Mouse (Mus musculus) G1E (cell line): ENCODE data around the gene Ndufb7. TPM values are rescaled to one million over a fixed set of nuclear protein-coding genes. Genes with fewer than 3 reads are reported as not detected.
"Not testable (repeated sequence)": the region's sequence is repeated elsewhere in the genome, so short reads cannot be mapped to it uniquely, and the experiment has no call there.

ENCODE experiments used
- ATAC-seq: 2 replicates; pipeline ENCODE4 v1.8.0; 2016; ENCODE audit warnings: mild to moderate bottlenecking; ENCODE audit not compliant: insufficient number of reproducible peaks, poor library complexity, low FRiP score, severe bottlenecking; ENCODE audit errors: extremely low read depth
- DNase-seq: peaks from one replicate; pipeline ENCODE4 v3.0.0; 2012; ENCODE audit warnings: low spot score
- H3K27me3 ChIP-seq: 2 replicates; pipeline ENCODE4 v1.6.1; 2012; ENCODE audit warnings: mild to moderate bottlenecking, low read length, inconsistent platforms; ENCODE audit not compliant: insufficient read depth
- H3K36me3 ChIP-seq: replicated peaks from 2 replicates; pipeline ENCODE3; 2012; ENCODE audit warnings: mild to moderate bottlenecking, inconsistent platforms
- H3K4me1 ChIP-seq: 2 replicates; pipeline ENCODE4 v1.6.1; 2012; ENCODE audit warnings: low read depth, low read length, inconsistent platforms, mixed read lengths; ENCODE audit not compliant: insufficient read depth
- H3K4me3 ChIP-seq: 2 replicates; pipeline ENCODE4 v1.5.1; 2012; ENCODE audit warnings: low read depth, mild to moderate bottlenecking, inconsistent platforms, low read length, moderate library complexity, mixed read lengths
- H3K9me3 ChIP-seq: replicated peaks from 2 replicates; pipeline ENCODE4 v1.6.1; 2012; ENCODE audit warnings: inconsistent platforms
- CTCF ChIP-seq: IDR thresholded peaks from 2 replicates; pipeline ENCODE4 v1.5.1; 2012; ENCODE audit warnings: low read depth, low read length, inconsistent platforms, mixed read lengths
- GATA1 ChIP-seq: IDR thresholded peaks from 2 replicates; pipeline ENCODE4 v1.6.1; 2012; ENCODE audit warnings: borderline replicate concordance, low read length, inconsistent platforms, mixed read lengths
- GATA2 ChIP-seq: IDR thresholded peaks from 2 replicates; pipeline ENCODE4 v1.6.1; 2012; ENCODE audit warnings: low read depth, low read length, inconsistent platforms, borderline replicate concordance
- POLR2AphosphoS5 ChIP-seq: IDR thresholded peaks from 2 replicates; pipeline ENCODE4 v1.6.1; 2012; ENCODE audit warnings: low read depth, low read length, inconsistent platforms; ENCODE audit not compliant: insufficient replicate concordance
- TAL1 ChIP-seq: conservative IDR thresholded peaks from 2 replicates; pipeline ENCODE4 v1.6.1; 2012; ENCODE audit warnings: low read depth, low read length, inconsistent platforms, mixed read lengths
- polyA plus RNA-seq: library from polyadenylated mRNA; stranded (reverse); fragments of >175 nt; gene quantifications from 2 replicates; pipeline ENCODE4 v1.2.3, GENCODE M21; 2012
- total RNA-seq, 2 experiments: library from RNA; stranded (forward) in 1 of 2; stranded (reverse) in 1 of 2; fragments of 200-1000 nt in 1 of 2; fragments of >200 nt in 1 of 2; fragmentation: Nextera tagmentation in 1 of 2; gene quantifications; 2 replicates each; pipeline ENCODE4 v1.2.3; 2014 to 2017

Gene Ndufb7
- total RNA-seq (2014; fragmentation: Nextera tagmentation) = 37.5 and 68.9 TPM in 2 replicates
- total RNA-seq (2017) = 144 and 194 TPM in 2 replicates
- 213 and 233 TPM in 2 replicates for polyA plus RNA-seq

GRCm38 (mm10) chr8:83566469-83567395 lies at the start of gene Ndufb7:
Gene Ndufb7, plus strand, starts transcription at chr8:83566671.
- Histone ChIP-seq H3K4me3 (peak within 1 kb of the TSS; percentile 85), H3K27me3 (peaks cover 9% of the 10 kb centered on the region), H3K4me1 (peaks cover 45% of the 10 kb centered on the region), H3K36me3 (peaks cover 37% of the 10 kb centered on the region), H3K9me3 (no peaks in the 10 kb centered on the region)
- ATAC-seq (peak; percentile 82), DNase-seq (peak; percentile 77)
- no peak for TF ChIP-seq GATA1

GRCm38 (mm10) chr8:83520432-83520831 lies 46.0 kb upstream of the Ndufb7 start:
- DNase-seq (no peak), ATAC-seq (no peak)
- Histone ChIP-seq H3K4me3 (no peak overlapping the region), H3K36me3 (no peaks in the 10 kb centered on the region), H3K9me3 (no peaks in the 10 kb centered on the region), H3K27me3 (no peaks in the 10 kb centered on the region), H3K4me1 (no peaks in the 10 kb centered on the region)
- TF ChIP-seq POLR2AphosphoS5 (no peak), GATA1 (no peak), CTCF (no peak), TAL1 (no peak), GATA2 (no peak)

- H3K36me3 ChIP-seq, DNase-seq, ATAC-seq, H3K4me3 ChIP-seq, H3K9me3 ChIP-seq, H3K27me3 ChIP-seq, H3K4me1 ChIP-seq: not testable (repeated sequence)
Observed at GRCm38 (mm10) chr8:83520907-83521306, 45.6 kb upstream of the Ndufb7 start.

- no peak for TF ChIP-seq GATA1
- TF ChIP-seq TAL1 = no peak
- TF ChIP-seq GATA2 = no peak
- TF ChIP-seq POLR2AphosphoS5 = no peak
- no peak for TF ChIP-seq CTCF
- H3K9me3 ChIP-seq = no peaks in the 10 kb centered on the region
- no peak overlapping the region for H3K4me3 ChIP-seq
- no peak for ATAC-seq
- no peaks in the 10 kb centered on the region for H3K36me3 ChIP-seq
- H3K4me1 ChIP-seq = no peaks in the 10 kb centered on the region
- DNase-seq = no peak
- no peaks in the 10 kb centered on the region for H3K27me3 ChIP-seq
Observed at GRCm38 (mm10) chr8:83521310-83521709, 45.2 kb upstream of the Ndufb7 start.

GRCm38 (mm10) chr8:83534802-83535201 lies 31.7 kb upstream of the Ndufb7 start:
- ATAC-seq (no peak), DNase-seq (no peak)
- no peaks in the 10 kb centered on the region for H3K36me3 ChIP-seq
- no peaks in the 10 kb centered on the region for H3K4me1 ChIP-seq
- H3K9me3 ChIP-seq = no peaks in the 10 kb centered on the region
- no peak for TF ChIP-seq GATA1
- TF ChIP-seq POLR2AphosphoS5 = no peak
- no peak for TF ChIP-seq CTCF
- TF ChIP-seq TAL1 = no peak
- no peak for TF ChIP-seq GATA2
- no peak overlapping the region for H3K4me3 ChIP-seq
- H3K27me3 ChIP-seq = no peaks in the 10 kb centered on the region; the same call in 1 of the 2 replicates

GRCm38 (mm10) chr8:83535736-83536135 lies 30.7 kb upstream of the Ndufb7 start, which contains the start of gene Olfr370:
Gene Olfr370, plus strand, starts transcription at chr8:83535780.
- DNase-seq (no peak), ATAC-seq (no peak)
- TF ChIP-seq GATA2 (no peak), CTCF (no peak), GATA1 (no peak), POLR2AphosphoS5 (no peak), TAL1 (no peak)
- Histone ChIP-seq H3K36me3 (no peaks in the 10 kb centered on the region), H3K4me3 (no peak within 1 kb of the TSS), H3K4me1 (no peaks in the 10 kb centered on the region), H3K27me3 (peaks cover under 1% of the 10 kb centered on the region), H3K9me3 (no peaks in the 10 kb centered on the region)
